Mouse (Mus musculus): ENCODE measurements at regions not wholly inside any gene's neighbourhood (a gene's known extent, or its start where the extent isn't known, plus 50 kb on each side); places are given as distances from the start of the nearest gene placed in this dataset.

DNA sequence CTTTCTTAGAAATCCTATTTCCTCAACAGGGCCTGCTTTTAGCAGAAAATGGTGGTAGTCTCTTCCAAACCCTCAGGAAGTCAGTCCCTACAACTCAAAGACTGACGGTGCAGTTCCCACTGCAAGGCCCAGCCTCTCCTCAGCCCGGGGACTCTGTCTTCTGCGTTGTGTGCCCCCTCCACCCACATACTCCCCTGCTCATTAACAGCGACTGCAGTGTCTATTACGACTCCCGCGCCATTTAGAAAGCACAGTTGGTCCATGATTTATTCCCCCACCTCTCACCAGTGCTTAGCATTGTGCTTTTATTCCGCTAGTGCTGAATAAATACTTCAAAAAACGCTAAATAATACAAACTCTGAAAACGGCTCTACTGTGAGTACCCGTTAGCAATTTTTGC is 230.9 kb upstream of the Hes1 start:
- DNase-seq (ENCODE audit: low spot score in 2 of 2): no peak

DNA sequence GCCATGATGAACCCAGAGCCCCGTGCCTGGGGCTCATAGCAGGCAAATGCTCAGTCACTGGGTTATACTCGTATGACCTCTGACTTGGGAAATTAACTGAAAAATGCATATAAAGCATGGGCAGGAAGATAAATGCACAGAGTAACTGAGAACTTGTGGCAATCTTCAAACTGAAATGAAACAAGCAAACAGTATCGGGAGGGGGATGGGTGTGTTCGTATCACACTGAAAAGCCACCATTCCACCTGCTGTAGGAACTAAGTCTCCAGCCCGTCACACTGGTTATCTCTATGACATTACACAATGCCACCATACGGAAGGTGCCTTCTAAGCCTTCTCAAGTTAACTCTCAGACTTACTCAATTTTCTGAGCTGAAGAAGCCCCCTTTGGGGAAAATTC is 230.3 kb upstream of the Hes1 start:
- DNase-seq (ENCODE audit: low spot score in 2 of 2): no peak

- no peak for DNase-seq (ENCODE audit: low spot score in 2 of 2)
These were observed 229.5 kb upstream of the Hes1 start for GRCm38 (mm10) chr16:29834669-29835068.

- DNase-seq (ENCODE audit: low spot score in 2 of 2): no peak
These were observed 227.1 kb upstream of the Hes1 start for GRCm38 (mm10) chr16:29837025-29837629.

GRCm38 (mm10) chr16:29837874-29838273 is 226.3 kb upstream of the Hes1 start:
- no peak for DNase-seq (ENCODE audit: low spot score in 2 of 2)

GRCm38 (mm10) chr16:29838981-29839661 is 225.1 kb upstream of the Hes1 start:
- DNase-seq (ENCODE audit: low spot score in 2 of 2): peak; percentile 27 to 43

DNA sequence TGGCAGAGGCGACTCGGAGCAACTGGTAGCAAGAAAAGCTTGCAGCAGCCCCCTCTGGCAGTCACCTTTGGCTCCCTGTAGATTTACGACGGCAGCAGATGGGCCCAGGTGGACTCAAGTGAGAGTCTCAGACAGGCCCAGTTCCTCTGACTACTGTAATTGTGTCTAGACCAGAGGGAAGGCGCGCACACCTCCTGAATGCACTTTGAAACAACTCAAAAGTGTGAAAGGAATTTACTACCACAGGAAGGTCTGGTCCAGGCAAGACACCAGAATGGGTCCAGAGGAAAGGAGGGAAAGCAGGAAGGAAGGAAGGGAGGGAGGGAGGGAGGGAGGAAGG is 224.6 kb upstream of the Hes1 start:
- DNase-seq (ENCODE audit: low spot score in 2 of 2): no peak

DNA sequence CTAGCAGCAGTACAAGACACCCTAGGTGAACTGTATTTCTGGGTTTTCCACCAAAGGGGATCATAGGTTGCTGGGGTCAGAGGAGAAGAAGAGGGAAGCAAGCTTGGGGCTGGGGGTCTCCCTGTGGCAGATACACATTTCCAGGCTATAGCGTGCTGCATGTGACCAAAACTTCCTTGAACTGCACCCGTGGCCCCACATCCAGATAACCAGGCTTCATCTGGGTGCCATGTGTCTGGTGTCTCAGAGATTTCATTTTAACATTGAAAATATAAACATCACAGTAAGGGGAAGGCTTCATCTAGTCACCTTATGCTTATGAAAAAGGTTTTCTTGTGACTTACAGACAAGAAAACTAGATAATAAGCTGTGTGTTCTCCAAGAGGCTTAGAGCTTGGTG is 223.8 kb upstream of the Hes1 start:
- no peak for DNase-seq (ENCODE audit: low spot score in 2 of 2)

GRCm38 (mm10) chr16:29841132-29841531 is 223.1 kb upstream of the Hes1 start:
- no peak for DNase-seq (ENCODE audit: low spot score in 2 of 2)

DNA sequence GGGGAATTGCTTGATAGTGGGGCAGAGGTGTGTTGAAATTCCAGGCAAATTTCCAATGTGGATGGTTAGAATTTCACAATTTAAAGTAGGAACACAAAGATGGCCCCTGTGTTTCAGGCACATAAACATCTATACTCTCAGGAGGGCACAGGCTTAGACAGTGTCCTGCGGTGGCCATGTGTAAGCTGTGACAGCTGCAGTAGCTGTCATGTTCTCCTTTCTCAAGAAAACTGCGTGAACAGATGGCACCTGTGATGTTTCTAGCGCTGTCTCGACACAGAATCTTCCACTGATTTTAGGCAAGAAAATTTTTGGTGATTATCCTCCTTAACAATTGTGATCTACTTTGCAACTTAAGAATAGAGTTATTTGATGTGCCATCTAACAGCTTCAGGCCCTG is 222.1 kb upstream of the Hes1 start:
- no peak for DNase-seq (ENCODE audit: low spot score in 2 of 2)

DNA sequence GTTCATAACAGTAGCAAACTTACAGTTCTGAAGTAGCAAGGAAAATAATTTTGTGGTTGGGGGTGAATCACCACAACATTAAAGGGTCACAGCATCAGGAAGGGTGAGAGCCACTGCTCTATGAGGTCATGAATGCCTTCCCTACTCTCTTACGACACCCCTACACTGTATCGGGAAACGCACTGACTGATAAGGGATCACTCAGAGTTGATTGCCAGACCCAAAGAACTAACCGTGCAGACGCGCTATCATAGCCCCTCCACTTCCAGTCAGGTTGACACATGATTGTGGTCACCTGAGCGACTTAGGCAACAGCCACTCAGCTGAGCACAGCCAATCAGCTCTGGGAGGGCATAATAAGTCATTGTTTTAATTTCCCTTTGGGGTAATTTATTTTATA is 220.7 kb upstream of the Hes1 start:
- no peak for DNase-seq (ENCODE audit: low spot score in 2 of 2)

- no peak for DNase-seq (ENCODE audit: low spot score in 2 of 2)
These were observed 219.2 kb upstream of the Hes1 start for GRCm38 (mm10) chr16:29844706-29845596.

DNA sequence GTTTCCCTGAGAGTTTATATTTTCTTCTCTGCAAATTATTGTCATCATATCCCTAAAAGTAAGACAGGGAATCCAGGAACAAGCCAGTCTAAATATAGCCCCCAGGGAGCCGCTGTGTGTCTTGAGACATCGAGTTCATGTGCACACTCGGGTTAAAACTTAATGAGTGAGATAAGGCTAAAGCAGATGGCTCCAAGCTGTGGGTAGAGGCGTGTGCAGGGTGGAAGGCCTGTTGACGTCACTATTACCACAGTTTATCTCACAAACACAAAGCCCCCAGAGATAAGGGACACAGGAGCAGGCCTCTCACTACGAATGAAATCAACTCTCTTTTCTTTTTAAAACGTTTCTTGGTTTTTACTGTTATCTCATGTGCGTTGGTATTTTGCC is 218.6 kb upstream of the Hes1 start:
- DNase-seq (ENCODE audit: low spot score in 2 of 2): no peak

- DNase-seq (ENCODE audit: low spot score in 2 of 2): no peak
These were observed 217.1 kb upstream of the Hes1 start for GRCm38 (mm10) chr16:29847059-29847458.

GRCm38 (mm10) chr16:29847734-29848133 is 216.4 kb upstream of the Hes1 start:
- DNase-seq (ENCODE audit: low spot score in 2 of 2): no peak

DNA sequence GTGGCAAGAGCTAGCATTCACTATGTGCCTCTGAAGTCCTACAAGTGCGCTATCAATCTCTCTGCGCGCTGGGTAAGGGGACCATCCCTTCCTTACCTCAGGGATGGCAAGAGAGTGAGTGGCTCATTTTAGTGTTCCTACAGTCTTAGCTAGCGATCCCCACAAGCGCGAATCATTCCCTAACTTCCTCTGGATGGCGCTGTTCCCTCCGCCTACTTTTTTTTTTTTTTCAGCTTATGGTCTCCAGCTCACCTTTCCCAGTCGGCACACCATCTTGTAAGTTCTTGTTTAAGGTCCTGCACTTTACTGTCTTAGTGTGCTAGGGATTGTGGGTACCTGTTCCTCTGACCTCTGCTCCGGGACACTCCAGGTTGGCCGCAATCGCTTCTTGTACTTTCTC is 215.7 kb upstream of the Hes1 start:
- no peak for DNase-seq (ENCODE audit: low spot score in 2 of 2)

- DNase-seq (ENCODE audit: low spot score in 2 of 2): no peak
These were observed 214.7 kb upstream of the Hes1 start for GRCm38 (mm10) chr16:29849511-29849910.

GRCm38 (mm10) chr16:29850616-29851015 is 213.6 kb upstream of the Hes1 start:
- no peak for DNase-seq (ENCODE audit: low spot score in 2 of 2)

DNA sequence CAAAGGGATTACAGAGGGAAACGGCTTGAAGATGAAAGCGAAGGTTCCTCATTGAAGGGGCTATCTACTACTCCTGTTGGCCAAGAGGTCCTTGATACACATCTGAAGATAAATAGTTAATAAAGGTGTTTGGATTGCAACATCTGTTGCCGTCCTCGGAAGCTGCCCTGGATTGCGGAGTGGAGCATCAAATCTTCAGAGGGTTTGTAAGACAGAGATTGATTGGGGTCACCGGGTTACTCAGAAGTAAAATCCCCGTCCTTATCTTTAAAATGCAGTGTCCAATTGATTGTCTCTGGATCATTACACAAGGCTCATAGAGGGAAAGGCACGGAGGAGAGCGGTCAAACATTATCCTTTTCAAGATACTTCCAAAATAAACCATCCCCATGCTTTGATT is 212.4 kb upstream of the Hes1 start:
- no peak for DNase-seq (ENCODE audit: low spot score in 2 of 2)

DNA sequence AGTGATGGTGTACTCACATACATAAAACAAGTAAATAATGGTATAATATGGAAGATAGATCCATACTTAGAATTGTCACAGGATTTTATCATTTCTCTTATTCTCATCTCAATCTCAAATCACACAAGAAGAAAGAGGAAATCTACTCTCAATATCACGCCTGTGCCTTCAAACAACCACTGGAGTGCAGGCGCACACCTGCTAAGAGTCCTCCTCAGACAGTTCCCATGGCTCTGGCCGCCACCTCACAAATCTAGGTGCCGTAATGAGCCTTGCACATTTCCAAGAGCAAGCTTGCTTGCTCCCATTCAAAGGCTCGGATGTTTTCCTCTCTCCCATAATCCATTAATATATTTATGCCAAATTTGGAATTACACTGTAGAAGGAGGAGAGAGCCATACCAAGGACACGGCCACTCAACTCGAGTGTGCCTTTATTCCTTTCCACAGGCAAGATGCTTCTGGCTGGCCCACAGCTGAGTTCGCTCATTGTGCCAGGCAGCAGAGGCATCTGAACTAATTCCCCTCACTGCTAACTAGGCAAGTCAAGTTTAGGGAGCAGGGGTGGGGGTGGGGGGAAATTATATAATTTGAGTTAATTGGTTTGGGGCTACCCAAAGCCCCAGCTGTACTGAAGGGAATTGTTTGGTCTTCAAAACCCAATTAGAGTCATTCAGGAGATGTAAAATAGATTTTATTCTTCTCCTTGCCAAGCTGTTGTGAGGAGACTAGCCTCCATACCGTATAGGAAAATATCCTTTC is 209.2 kb upstream of the Hes1 start:
- DNase-seq (ENCODE audit: low spot score in 2 of 2): no peak

DNA sequence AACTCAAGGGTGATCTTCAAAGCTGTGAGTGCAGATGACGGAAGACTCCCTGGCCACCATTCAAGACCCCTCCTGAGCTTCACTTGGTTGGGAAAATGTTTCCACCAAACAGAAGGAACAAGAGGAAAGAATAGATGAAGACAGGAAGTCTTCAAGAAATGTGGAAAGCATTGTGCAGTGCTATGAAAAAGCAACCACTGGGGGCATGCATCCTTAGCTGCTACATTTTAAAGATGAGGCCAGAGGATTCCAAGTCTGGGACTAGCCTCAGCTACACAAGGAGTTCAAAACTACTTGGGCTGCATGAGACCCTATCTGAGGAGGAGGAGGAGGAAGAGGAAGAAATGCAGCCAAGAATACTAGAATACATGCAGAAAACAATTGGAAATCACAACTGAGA is 207.6 kb upstream of the Hes1 start:
- DNase-seq (ENCODE audit: low spot score in 2 of 2): no peak

- DNase-seq (ENCODE audit: low spot score in 2 of 2): no peak
These were observed 205.5 kb upstream of the Hes1 start for GRCm38 (mm10) chr16:29858645-29859044.

Measured in gastrocnemius, adult 8-10 months (tissue).